Mouse (Mus musculus) cerebellum, adult 2 months (tissue): ENCODE measurements around the gene Slc41a3. TPM values are rescaled to one million over a fixed set of nuclear protein-coding genes. Genes with fewer than 3 reads are reported as not detected.

Experiments
- DNase-seq, 2 experiments: peaks; one replicate each; pipeline ENCODE4 v3.0.0; 2021
- H3K27ac ChIP-seq: fragments of 200-500 bp; 2 replicates; pipeline ENCODE4 v1.5.1; 2012; ENCODE audit warnings: low read length, control low read depth, inconsistent platforms; ENCODE audit not compliant: insufficient read depth
- H3K27me3 ChIP-seq: fragments of 200-500 bp; 2 replicates; pipeline ENCODE4 v1.6.1; 2012; ENCODE audit warnings: inconsistent platforms, mild to moderate bottlenecking, low read length, moderate library complexity; ENCODE audit not compliant: control insufficient read depth, insufficient read depth
- H3K4me1 ChIP-seq: fragments of 200-500 bp; 2 replicates; pipeline ENCODE4 v1.6.1; 2011; ENCODE audit warnings: low read length; ENCODE audit not compliant: control insufficient read depth, insufficient read depth
- H3K4me3 ChIP-seq: fragments of 200-500 bp; replicated peaks from 2 replicates; pipeline ENCODE3; 2011; ENCODE audit warnings: mild to moderate bottlenecking, low read depth, low read length, control low read depth; ENCODE audit not compliant: insufficient read depth
- CTCF ChIP-seq: fragments of 200-500 bp; IDR thresholded peaks from 2 replicates; pipeline ENCODE4 v1.5.1; 2011; ENCODE audit warnings: low read depth, mild to moderate bottlenecking, control low read depth, low read length, moderate library complexity, borderline replicate concordance; ENCODE audit not compliant: insufficient read depth
- POLR2A ChIP-seq: fragments of 200-500 bp; IDR thresholded peaks from 2 replicates; pipeline ENCODE4 v1.6.1; 2011; ENCODE audit warnings: low read length, control low read depth, borderline replicate concordance; ENCODE audit not compliant: insufficient read depth
- WGBS: fragments of 180-500 bp; shearing (Covaris S2); methylation state at CpG from one replicate; pipeline ENCODE4 v1.1.7; 2018; 5-methylcytosine and 5-hydroxymethylcytosine counted together
- polyA plus RNA-seq: library from polyadenylated mRNA; depleted of rRNA; stranded (reverse); fragments of >200 nt; gene quantifications from 2 replicates; pipeline ENCODE4 v1.2.3, GENCODE M21; 2012

Slc41a3 gene
- polyA plus RNA-seq, 1 experiment, result 32.8 TPM

- H3K27me3 ChIP-seq, result no peaks in the 10 kb centered on the region
Measured at GRCm38 (mm10) chr6:90663736-90664135, 59.2 kb downstream of the Slc41a3 start.

GRCm38 (mm10) chr6:90668693-90669092 lies 64.2 kb downstream of the Slc41a3 start:
- 73% methylated on average over 9 of the region's 9 CpGs for WGBS

More at GRCm38 (mm10) chr6:90663736-90664135, 59.2 kb downstream of the Slc41a3 start:
- WGBS, result 33% methylated on average over 11 of the region's 11 CpGs
- TF ChIP-seq CTCF (no peak), POLR2A (no peak)
- no peak overlapping the region for H3K4me3 ChIP-seq
- H3K27ac ChIP-seq, result no peak overlapping the region
- peak in 1 of 2 experiments; percentile 16 for DNase-seq
- H3K4me1 ChIP-seq, result peaks cover 6% of the 10 kb centered on the region; the same call in 1 of the 2 replicates

GRCm38 (mm10) chr6:90678759-90679158 lies 74.2 kb downstream of the Slc41a3 start:
- Histone ChIP-seq H3K4me1 (peaks cover 12% of the 10 kb centered on the region), H3K27ac (no peak overlapping the region), H3K27me3 (no peaks in the 10 kb centered on the region), H3K4me3 (no peak overlapping the region)
- TF ChIP-seq CTCF (no peak), POLR2A (no peak)
- WGBS, result 70% methylated on average over 4 of the region's 4 CpGs
- DNase-seq, result no peak

More at GRCm38 (mm10) chr6:90668693-90669092, 64.2 kb downstream of the Slc41a3 start:
- TF ChIP-seq CTCF (no peak), POLR2A (no peak)
- no peak overlapping the region for H3K4me3 ChIP-seq
- peak in 1 of 2 experiments; percentile 6 for DNase-seq
- peaks cover 3% of the 10 kb centered on the region; the same call in 1 of the 2 replicates for H3K4me1 ChIP-seq
- no peak overlapping the region for H3K27ac ChIP-seq
- no peaks in the 10 kb centered on the region for H3K27me3 ChIP-seq

DNA sequence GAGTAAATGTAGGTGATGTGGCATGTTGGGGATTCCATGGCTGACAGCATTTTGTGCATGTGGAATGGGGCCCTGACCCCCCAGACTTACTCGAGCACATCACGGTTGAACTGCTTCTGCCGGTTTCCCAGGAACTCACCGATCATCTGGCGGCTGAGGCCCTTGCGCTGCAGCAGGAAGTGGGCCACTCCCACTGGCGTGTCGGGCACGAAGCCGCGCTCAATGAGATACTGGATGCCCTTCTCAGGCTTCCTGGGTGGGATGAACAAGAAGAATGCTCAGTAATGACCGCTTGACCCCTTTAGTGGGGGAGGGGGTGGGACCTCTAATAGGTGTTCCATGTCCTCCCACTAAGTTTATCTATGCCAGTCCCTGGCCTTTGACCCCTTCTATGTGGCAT lies 75.9 kb downstream of the Slc41a3 start:
- DNase-seq, result no peak
- Histone ChIP-seq H3K27me3 (no peaks in the 10 kb centered on the region), H3K4me1 (peaks cover 16% of the 10 kb centered on the region), H3K27ac (no peak overlapping the region), H3K4me3 (no peak overlapping the region)
- WGBS, result 78% methylated on average over 12 of the region's 12 CpGs
- TF ChIP-seq CTCF (no peak), POLR2A (no peak)

DNA sequence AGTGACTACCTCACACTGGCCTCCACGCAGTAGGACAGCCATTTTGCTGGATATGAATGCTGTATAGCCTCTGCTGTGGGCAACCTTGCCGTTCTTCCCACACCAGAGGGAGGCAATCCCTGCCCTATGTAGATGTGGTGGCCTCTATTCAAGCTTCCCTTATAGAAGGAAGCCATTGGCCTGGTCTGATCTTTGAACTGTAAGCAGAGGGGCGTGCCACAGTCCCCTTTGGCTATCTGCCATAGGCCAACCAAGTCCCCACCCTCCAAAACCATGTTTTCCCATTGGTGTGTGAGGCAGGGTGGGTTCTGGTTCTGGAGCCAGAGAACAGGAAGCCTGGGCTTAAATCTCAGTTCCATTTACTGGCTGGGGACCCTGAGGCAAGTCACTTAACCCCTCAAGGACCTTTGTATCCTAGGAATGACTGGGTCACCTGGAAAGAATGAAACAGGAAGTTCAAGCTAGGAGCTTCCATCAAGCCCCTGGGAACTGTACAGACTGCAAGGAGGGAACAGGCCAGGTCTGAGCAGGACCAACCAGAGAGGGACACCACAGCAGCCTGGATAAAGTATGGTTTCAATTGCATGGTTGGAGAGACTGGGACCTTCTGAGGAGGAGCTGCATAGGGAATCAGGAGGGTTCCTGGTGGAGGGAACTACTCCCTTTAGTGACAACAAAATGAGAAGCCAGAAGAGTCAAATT lies 79.5 kb downstream of the Slc41a3 start:
- Histone ChIP-seq H3K27me3 (no peaks in the 10 kb centered on the region), H3K27ac (no peak overlapping the region), H3K4me1 (peaks cover 32% of the 10 kb centered on the region), H3K4me3 (no peak overlapping the region)
- 72% methylated on average over 3 of the region's 3 CpGs for WGBS
- DNase-seq, result no peak
- TF ChIP-seq CTCF (no peak), POLR2A (no peak)

DNA sequence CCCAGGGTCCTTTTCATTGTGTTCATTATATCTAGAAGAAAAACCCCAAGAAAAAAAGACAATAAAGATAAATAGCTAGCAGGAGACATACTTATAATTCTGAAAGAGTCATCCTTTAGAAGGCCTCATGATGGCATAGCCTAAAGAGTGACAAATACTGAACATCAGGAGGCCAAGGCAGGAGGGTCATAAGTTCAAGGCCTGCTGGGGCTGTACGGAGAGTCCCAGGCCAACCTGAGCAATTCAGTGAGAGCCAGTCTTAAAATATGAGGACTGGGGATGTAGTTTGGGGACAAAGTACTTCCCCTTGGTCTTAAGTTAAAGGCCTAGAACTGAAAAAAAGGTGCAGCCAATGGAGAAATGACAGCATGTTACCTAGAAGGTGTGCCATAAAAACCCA lies 82.3 kb downstream of the Slc41a3 start:
- no peak overlapping the region for H3K4me3 ChIP-seq
- no peak for DNase-seq
- no peak overlapping the region for H3K27ac ChIP-seq
- H3K4me1 ChIP-seq, result peaks cover 48% of the 10 kb centered on the region
- no peak for TF ChIP-seq POLR2A
- no peak for TF ChIP-seq CTCF
- no peaks in the 10 kb centered on the region for H3K27me3 ChIP-seq
- WGBS, result 66% methylated on average over 1 of the region's 1 CpGs

DNA sequence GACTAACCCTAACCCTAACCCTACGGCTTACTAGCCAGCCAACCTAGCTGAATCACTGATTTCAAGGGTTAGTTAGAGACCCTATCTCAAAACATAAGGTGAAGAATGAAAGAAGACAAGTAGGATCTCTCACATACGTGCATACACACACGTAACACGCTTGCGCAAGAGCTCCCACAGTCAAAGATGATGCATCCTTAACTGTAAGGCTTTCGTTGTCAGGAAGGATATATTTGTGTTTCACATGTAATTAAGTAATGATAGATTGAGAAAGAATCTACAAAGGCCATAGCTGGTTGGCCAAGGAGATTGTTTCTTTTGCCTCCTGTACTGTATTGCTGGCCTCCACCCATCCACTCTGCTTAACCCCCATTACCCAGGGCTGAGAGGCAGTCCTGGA lies 83.5 kb downstream of the Slc41a3 start:
- DNase-seq, result no peak

GRCm38 (mm10) chr6:90688742-90689141 lies 84.2 kb downstream of the Slc41a3 start:
- TF ChIP-seq CTCF, result no peak
- TF ChIP-seq POLR2A, result no peak
- Histone ChIP-seq H3K27ac (peak overlapping the region; percentile 17; the same call in 1 of the 2 replicates), H3K4me3 (no peak overlapping the region), H3K4me1 (peaks cover 42% of the 10 kb centered on the region), H3K27me3 (no peaks in the 10 kb centered on the region)
- peak in 1 of 2 experiments; percentile 63 for DNase-seq
- WGBS, result 9% methylated on average over 3 of the region's 3 CpGs

More for the DNA sequence above, 83.5 kb downstream of the Slc41a3 start:
- Histone ChIP-seq H3K27me3 (no peaks in the 10 kb centered on the region), H3K4me3 (no peak overlapping the region), H3K27ac (0 out of 2 replicates have a peak overlapping the region, but pooled peaks have one; percentile 15), H3K4me1 (peaks cover 45% of the 10 kb centered on the region)
- TF ChIP-seq CTCF (no peak), POLR2A (no peak)
- WGBS, result 93% methylated on average over 6 of the region's 6 CpGs
